Mouse (Mus musculus): ENCODE data around the gene Abi3bp.

- TF ChIP-seq EP300 (IDR thresholded peaks at IDR 0.05; ENCODE audit: low read depth) (no peak), CTCF (IDR thresholded peaks at IDR 0.05; ENCODE audit: low read depth) (no peak)
These were observed 36.6 kb upstream of the Abi3bp start for GRCm38 (mm10) chr16:56441113-56441512.
